Mouse (Mus musculus) liver, embryonic 16.5 days (tissue): ENCODE measurements around the gene Lats1. TPM values are rescaled to one million over a fixed set of nuclear protein-coding genes. Genes with fewer than 3 reads are reported as not detected.

ENCODE experiments used
- ATAC-seq: fragments of 200-750 bp; cut with Nextera tagmentation; 2 replicates; pipeline ENCODE4 v1.8.0; 2017; ENCODE audit warnings: low read depth, mild to moderate bottlenecking, moderate number of reproducible peaks, moderate library complexity
- H3K27ac ChIP-seq: fragments of 300-500 bp; sonication (generic); 2 replicates; pipeline ENCODE4 v1.5.1; 2014; ENCODE audit warnings: mild to moderate bottlenecking, low read length
- H3K27me3 ChIP-seq: fragments of 300-500 bp; sonication (generic); 2 replicates; pipeline ENCODE4 v1.6.1; 2014; ENCODE audit warnings: low read depth, low read length, mixed read lengths; ENCODE audit not compliant: control insufficient read depth, insufficient read depth
- H3K36me3 ChIP-seq: fragments of 300-500 bp; sonication (generic); 2 replicates; pipeline ENCODE4 v1.6.1; 2014; ENCODE audit warnings: mild to moderate bottlenecking; ENCODE audit not compliant: control insufficient read depth, insufficient read depth
- H3K4me1 ChIP-seq: fragments of 300-500 bp; sonication (generic); 2 replicates; pipeline ENCODE4 v1.6.1; 2014; ENCODE audit warnings: low read depth, low read length, mixed read lengths; ENCODE audit not compliant: control insufficient read depth
- H3K4me2 ChIP-seq: fragments of 300-500 bp; sonication (generic); 2 replicates; pipeline ENCODE4 v1.6.1; 2014; ENCODE audit warnings: low read depth, low read length, mixed read lengths
- H3K4me3 ChIP-seq: fragments of 300-500 bp; sonication (generic); 2 replicates; pipeline ENCODE4 v1.5.1; 2014; ENCODE audit warnings: low read depth, mild to moderate bottlenecking, low read length
- H3K9ac ChIP-seq: fragments of 300-500 bp; sonication (generic); 2 replicates; pipeline ENCODE4 v1.6.1; 2014; ENCODE audit warnings: low read depth, low read length
- H3K9me3 ChIP-seq: fragments of 300-500 bp; sonication (generic); replicated peaks from 2 replicates; pipeline ENCODE4 v1.6.1; 2016; ENCODE audit warnings: low read length; ENCODE audit not compliant: control insufficient read depth
- WGBS: fragments of 180-500 bp; shearing (Covaris S2); extraction: QIAGEN DNeasy Blood & Tissue Kit; methylation state at CpG from one replicate; pipeline ENCODE4 v1.1.7; 2014; ENCODE audit not compliant: insufficient replicate concordance; 5-methylcytosine and 5-hydroxymethylcytosine counted together
- polyA plus RNA-seq: library from polyadenylated mRNA; unstranded; fragments of >200 nt; fragmentation: Nextera tagmentation; extraction: Ambion mirVana; gene quantifications from 2 replicates; pipeline ENCODE4 v1.2.1, GENCODE M21; 2015

The Lats1 gene
- polyA plus RNA-seq, 1 experiment from 2014 or later, result 2.5 TPM

DNA sequence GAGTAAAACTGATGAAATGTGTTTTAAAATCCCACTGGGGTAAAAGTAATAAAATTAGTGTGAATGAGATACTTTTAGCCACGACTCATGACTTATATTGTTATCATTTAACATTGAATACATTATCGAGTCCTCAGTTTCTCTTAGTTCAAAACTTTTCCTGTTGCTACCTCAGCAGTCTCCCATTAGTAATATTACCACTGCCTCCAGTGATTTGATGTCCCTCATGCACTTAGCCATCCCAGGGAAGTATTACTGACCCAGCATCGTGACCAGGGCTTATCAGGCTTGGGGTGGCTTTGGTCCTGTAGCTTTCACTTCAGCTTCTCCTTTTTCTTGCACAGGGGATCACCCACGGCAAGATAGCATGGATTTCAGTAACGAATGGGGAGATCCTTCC is 29.1 kb downstream of the Lats1 start:
- 74% methylated on average over 5 of the region's 5 CpGs for WGBS
- Histone ChIP-seq H3K9ac (no peak overlapping the region), H3K4me2 (no peak overlapping the region), H3K4me3 (no peak overlapping the region), H3K9me3 (no peaks in the 10 kb centered on the region), H3K36me3 (peaks cover 29% of the 10 kb centered on the region), H3K4me1 (no peaks in the 10 kb centered on the region), H3K27me3 (no peaks in the 10 kb centered on the region), H3K27ac (no peak overlapping the region)
- ATAC-seq, result no peak

DNA sequence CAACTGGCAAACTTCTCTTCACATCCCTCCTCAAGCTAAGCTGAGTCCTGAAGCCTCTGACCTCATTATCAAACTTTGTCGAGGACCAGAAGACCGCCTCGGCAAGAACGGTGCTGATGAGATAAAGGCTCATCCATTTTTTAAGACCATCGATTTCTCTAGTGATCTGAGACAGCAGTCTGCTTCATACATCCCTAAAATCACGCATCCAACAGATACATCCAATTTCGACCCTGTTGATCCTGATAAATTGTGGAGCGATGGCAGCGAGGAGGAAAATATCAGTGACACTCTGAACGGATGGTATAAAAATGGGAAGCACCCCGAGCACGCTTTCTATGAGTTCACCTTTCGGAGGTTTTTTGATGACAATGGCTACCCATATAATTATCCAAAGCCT is 31.5 kb downstream of the Lats1 start:
- H3K4me2 ChIP-seq, result no peak overlapping the region
- H3K9ac ChIP-seq, result no peak overlapping the region
- no peaks in the 10 kb centered on the region for H3K9me3 ChIP-seq
- H3K27me3 ChIP-seq, result no peaks in the 10 kb centered on the region
- WGBS, result 82% methylated on average over 13 of the region's 13 CpGs
- no peaks in the 10 kb centered on the region for H3K4me1 ChIP-seq
- peaks cover 23% of the 10 kb centered on the region for H3K36me3 ChIP-seq
- ATAC-seq, result no peak
- H3K27ac ChIP-seq, result no peak overlapping the region
- no peak overlapping the region for H3K4me3 ChIP-seq

DNA sequence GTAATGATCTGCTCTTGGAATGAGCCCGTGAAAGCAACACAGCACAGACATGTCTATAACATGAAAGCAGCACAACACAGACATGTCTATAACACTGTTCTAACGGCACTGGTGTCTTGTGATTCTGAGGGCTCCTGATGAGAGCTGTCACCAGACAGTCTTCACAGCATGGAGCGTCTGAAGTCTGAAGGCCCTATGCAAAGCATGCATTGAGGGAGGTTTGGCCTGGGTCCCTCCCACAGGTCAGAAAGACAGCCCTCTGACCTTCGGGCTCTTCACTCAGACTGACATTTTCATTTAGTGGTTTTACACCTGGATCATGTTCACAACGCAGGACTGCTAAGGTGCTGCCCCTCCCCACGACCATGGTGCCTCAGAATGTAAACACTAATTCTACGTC is 34.0 kb downstream of the Lats1 start:
- Histone ChIP-seq H3K4me1 (no peaks in the 10 kb centered on the region), H3K4me3 (no peak overlapping the region), H3K27me3 (no peaks in the 10 kb centered on the region), H3K4me2 (no peak overlapping the region), H3K27ac (no peak overlapping the region), H3K9ac (no peak overlapping the region), H3K36me3 (peaks cover 23% of the 10 kb centered on the region), H3K9me3 (no peaks in the 10 kb centered on the region)
- no peak for ATAC-seq
- 75% methylated on average over 7 of the region's 7 CpGs for WGBS

DNA sequence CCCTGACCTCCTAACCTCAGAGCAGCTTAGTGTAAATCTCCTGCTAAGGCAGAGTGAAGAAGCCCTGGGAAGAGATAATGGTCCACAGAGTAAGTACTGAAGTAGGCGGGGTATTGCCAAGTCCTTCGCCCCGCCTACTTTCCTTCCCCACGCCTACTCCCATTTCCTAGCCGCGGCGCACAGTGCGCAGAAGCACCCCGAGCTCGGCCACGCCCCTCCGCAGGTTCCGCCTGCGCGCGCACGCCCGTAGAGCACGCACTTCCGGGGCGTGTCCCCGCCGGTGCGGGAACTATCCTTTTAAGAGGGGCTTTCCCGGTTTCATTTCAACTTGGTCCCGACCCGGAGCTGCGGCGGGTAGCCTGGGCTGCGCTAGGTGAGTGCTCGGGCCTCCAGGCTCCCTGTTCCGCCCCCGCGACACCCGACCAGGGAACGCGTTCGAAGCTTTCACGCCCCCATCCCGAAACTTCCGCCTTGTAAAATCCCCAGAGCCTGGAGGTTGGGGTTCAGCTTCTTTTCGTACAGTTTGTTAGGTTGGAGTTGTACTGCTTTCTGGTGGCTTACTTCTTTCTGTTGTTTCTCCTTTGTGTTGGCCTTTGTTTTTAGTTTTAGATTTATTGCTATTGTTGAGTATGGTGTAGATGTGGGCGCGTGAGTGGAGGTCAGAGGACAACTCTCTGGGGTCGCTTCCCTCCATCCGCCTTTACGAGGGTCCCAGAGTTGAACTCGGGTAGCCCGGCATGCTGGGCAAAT is 44.9 kb downstream of the Lats1 start, which contains the start of gene Katna1:
Gene Katna1, plus strand, starts transcription at position 250 of the 750 bp plus-strand sequence.
- peak within 1 kb of the TSS; percentile 92 for H3K4me3 ChIP-seq
- ATAC-seq, result peak; percentile 98
- H3K4me1 ChIP-seq, result peaks cover 11% of the 10 kb centered on the region
- H3K27me3 ChIP-seq, result no peaks in the 10 kb centered on the region
- WGBS, result under 1% methylated on average over 49 of the region's 49 CpGs
- no peaks in the 10 kb centered on the region for H3K36me3 ChIP-seq
- peak within 1 kb of the TSS; percentile 80 for H3K27ac ChIP-seq
- peak within 1 kb of the TSS; percentile 78 for H3K4me2 ChIP-seq
- no peaks in the 10 kb centered on the region for H3K9me3 ChIP-seq
- peak within 1 kb of the TSS; percentile 82 for H3K9ac ChIP-seq

GRCm38 (mm10) chr10:7726501-7726812 is 45.4 kb downstream of the Lats1 start:
- Histone ChIP-seq H3K4me1 (peaks cover 11% of the 10 kb centered on the region), H3K9ac (peak overlapping the region; percentile 82), H3K27ac (peak overlapping the region; percentile 80), H3K27me3 (no peaks in the 10 kb centered on the region), H3K36me3 (no peaks in the 10 kb centered on the region), H3K4me3 (peak overlapping the region; percentile 92), H3K4me2 (peak overlapping the region; percentile 78), H3K9me3 (no peaks in the 10 kb centered on the region)
- ATAC-seq, result no peak
- 0% methylated on average over 8 of the region's 8 CpGs for WGBS

- 9% methylated on average over 3 of the region's 3 CpGs for WGBS
- Histone ChIP-seq H3K27me3 (no peaks in the 10 kb centered on the region), H3K4me1 (peaks cover 11% of the 10 kb centered on the region), H3K4me2 (peak overlapping the region; percentile 78), H3K9me3 (no peaks in the 10 kb centered on the region), H3K9ac (peak overlapping the region; percentile 58), H3K36me3 (no peaks in the 10 kb centered on the region), H3K27ac (no peak overlapping the region), H3K4me3 (peak overlapping the region; percentile 92)
- no peak for ATAC-seq
These were observed 46.0 kb downstream of the Lats1 start for GRCm38 (mm10) chr10:7727011-7727410.

- Histone ChIP-seq H3K27me3 (no peaks in the 10 kb centered on the region), H3K9me3 (no peaks in the 10 kb centered on the region), H3K9ac (no peak overlapping the region), H3K4me1 (peaks cover 13% of the 10 kb centered on the region), H3K36me3 (no peaks in the 10 kb centered on the region), H3K27ac (no peak overlapping the region), H3K4me3 (no peak overlapping the region), H3K4me2 (no peak overlapping the region)
- ATAC-seq, result no peak
These were observed 50.6 kb downstream of the Lats1 start for GRCm38 (mm10) chr10:7731582-7731981.

GRCm38 (mm10) chr10:7737122-7737521 is 56.1 kb downstream of the Lats1 start:
- Histone ChIP-seq H3K27ac (no peak overlapping the region), H3K36me3 (no peaks in the 10 kb centered on the region), H3K9me3 (no peaks in the 10 kb centered on the region), H3K4me2 (no peak overlapping the region), H3K4me3 (no peak overlapping the region), H3K4me1 (peaks cover 15% of the 10 kb centered on the region), H3K27me3 (no peaks in the 10 kb centered on the region), H3K9ac (no peak overlapping the region)
- ATAC-seq, result no peak

- peak; percentile 58; the same call in 1 of the 2 replicates for ATAC-seq
- Histone ChIP-seq H3K9ac (no peak overlapping the region), H3K27me3 (no peaks in the 10 kb centered on the region), H3K4me1 (peaks cover 15% of the 10 kb centered on the region), H3K27ac (no peak overlapping the region), H3K4me3 (no peak overlapping the region), H3K36me3 (no peaks in the 10 kb centered on the region; the same call in 1 of the 2 replicates), H3K4me2 (no peak overlapping the region), H3K9me3 (no peaks in the 10 kb centered on the region)
- 41% methylated on average over 3 of the region's 3 CpGs for WGBS
These were observed 56.9 kb downstream of the Lats1 start for GRCm38 (mm10) chr10:7737914-7738313.
